Mouse (Mus musculus): ENCODE measurements around the gene Hs2st1. TPM values are rescaled to one million over a fixed set of nuclear protein-coding genes. Genes with fewer than 3 reads are reported as not detected.

Hs2st1 gene
- total RNA-seq, 2 experiments from 2014 or later, result 57.2 to 65.1 TPM

GRCm38 (mm10) chr3:144592992-144593785, 23.2 kb upstream of the Hs2st1 start:
- intact Hi-C loops (cut with DNase I), result no loop called here

GRCm38 (mm10) chr3:144589189-144589890, 19.4 kb upstream of the Hs2st1 start:
- intact Hi-C loops (cut with DNase I), result no loop called here
- no peak for DNase-seq (ENCODE audit: low spot score in 2 of 2)

More at GRCm38 (mm10) chr3:144592992-144593785, 23.2 kb upstream of the Hs2st1 start:
- DNase-seq (ENCODE audit: low spot score in 2 of 2), result no peak

GRCm38 (mm10) chr3:144586731-144587130, 16.8 kb upstream of the Hs2st1 start:
- intact Hi-C loops (cut with DNase I), result no loop called here
- DNase-seq (ENCODE audit: low spot score in 2 of 2), result peak in 1 of 2 experiments; percentile 18

GRCm38 (mm10) chr3:144584789-144585553, 15.0 kb upstream of the Hs2st1 start:
- intact Hi-C loops (cut with DNase I), result no loop called here

GRCm38 (mm10) chr3:144583789-144584188, 13.8 kb upstream of the Hs2st1 start:
- DNase-seq (ENCODE audit: low spot score in 2 of 2), result no peak
- intact Hi-C loops (cut with DNase I), result no loop called here

More at GRCm38 (mm10) chr3:144584789-144585553, 15.0 kb upstream of the Hs2st1 start:
- DNase-seq (ENCODE audit: low spot score in 2 of 2), result peak in 1 of 2 experiments; percentile 16

GRCm38 (mm10) chr3:144582306-144582705, 12.3 kb upstream of the Hs2st1 start:
- intact Hi-C loops (cut with DNase I), result no loop called here
- no peak for DNase-seq (ENCODE audit: low spot score in 2 of 2)

GRCm38 (mm10) chr3:144581842-144582241, 11.9 kb upstream of the Hs2st1 start:
- DNase-seq (ENCODE audit: low spot score in 2 of 2), result no peak
- intact Hi-C loops (cut with DNase I), result no loop called here

- DNase-seq (ENCODE audit: low spot score in 2 of 2), result no peak
- intact Hi-C loops (cut with DNase I), result no loop called here
Measured at GRCm38 (mm10) chr3:144580281-144580680, 10.3 kb upstream of the Hs2st1 start.

GRCm38 (mm10) chr3:144579796-144580195, 9.8 kb upstream of the Hs2st1 start:
- intact Hi-C loops (cut with DNase I), result no loop called here
- no peak for DNase-seq (ENCODE audit: low spot score in 2 of 2)

GRCm38 (mm10) chr3:144578921-144579320, 8.9 kb upstream of the Hs2st1 start:
- intact Hi-C loops (cut with DNase I), result no loop called here
- DNase-seq (ENCODE audit: low spot score in 2 of 2), result no peak

GRCm38 (mm10) chr3:144577366-144578340, 7.7 kb upstream of the Hs2st1 start:
- DNase-seq (ENCODE audit: low spot score in 2 of 2), result no peak
- intact Hi-C loops (cut with DNase I), result no loop called here

GRCm38 (mm10) chr3:144574256-144574655, 4.3 kb upstream of the Hs2st1 start:
- intact Hi-C loops (cut with DNase I), result no loop called here
- DNase-seq (ENCODE audit: low spot score in 2 of 2), result no peak

GRCm38 (mm10) chr3:144570816-144571487, 971 bp upstream of the Hs2st1 start:
- no peak for DNase-seq (ENCODE audit: low spot score in 2 of 2)
- intact Hi-C loops (cut with DNase I), result no loop called here

GRCm38 (mm10) chr3:144569401-144569971, 495 bp downstream of the Hs2st1 start:
- DNase-seq (ENCODE audit: low spot score in 2 of 2), result peak; percentile 23 to 36
- intact Hi-C loops (cut with DNase I), result loop anchor here (5.0 kb wide), 2 partner anchors 37 to 48 kb away; no protein-coding TSS in a partner anchor

GRCm38 (mm10) chr3:144568861-144569361, 1.1 kb downstream of the Hs2st1 start:
- DNase-seq (ENCODE audit: low spot score in 2 of 2), result no peak
- intact Hi-C loops (cut with DNase I), result loop anchor here (5.0 kb wide), 2 partner anchors 37 to 48 kb away; no protein-coding TSS in a partner anchor

GRCm38 (mm10) chr3:144565212-144565611, 4.8 kb downstream of the Hs2st1 start:
- intact Hi-C loops (cut with DNase I), result loop anchor here (5.0 kb wide), 2 partner anchors 33 to 52 kb away; no protein-coding TSS in a partner anchor
- no peak for DNase-seq (ENCODE audit: low spot score in 2 of 2)

- no peak for DNase-seq (ENCODE audit: low spot score in 2 of 2)
- intact Hi-C loops (cut with DNase I), result no loop called here
Measured at GRCm38 (mm10) chr3:144563916-144564315, 6.1 kb downstream of the Hs2st1 start.
